Mouse (Mus musculus): ENCODE data around the gene Xaf1. TPM values are rescaled to one million over a fixed set of nuclear protein-coding genes. Genes with fewer than 3 reads are reported as not detected.

Gene Xaf1
- not detected in 2 replicates for polyA plus RNA-seq (2012; ENCODE audit: insufficient read depth, insufficient read length, low replicate concordance, missing spikeins)

GRCm38 (mm10) chr11:72301334-72301733, at the start of gene Xaf1:
TSS of gene Xaf1 (plus strand) at chr11:72301629.
- peaks cover 7% of the 10 kb centered on the region; the same call in 1 of the 2 replicates for H3K4me1 ChIP-seq (ENCODE audit: control insufficient read depth, insufficient read depth, low read length)
- WGBS, result 11% methylated on average over 6 of the region's 6 CpGs
- TF ChIP-seq CTCF (IDR thresholded peaks at IDR 0.05; ENCODE audit: insufficient read depth, low read depth, low read length) (no peak), POLR2A (IDR thresholded peaks at IDR 0.05; ENCODE audit: insufficient read depth, low read depth, low read length) (no peak)
- peak within 1 kb of the TSS; percentile 27 for H3K27ac ChIP-seq (ENCODE audit: insufficient read depth, low read depth, low read length)
- peak within 1 kb of the TSS; percentile 12 for H3K4me3 ChIP-seq (ENCODE audit: insufficient read depth, low read depth, low read length)

- no peak overlapping the region for H3K27ac ChIP-seq (ENCODE audit: insufficient read depth, low read depth, low read length)
- 94% methylated on average over 4 of the region's 4 CpGs for WGBS
- H3K4me3 ChIP-seq (ENCODE audit: insufficient read depth, low read depth, low read length), result no peak overlapping the region
- TF ChIP-seq POLR2A (IDR thresholded peaks at IDR 0.05; ENCODE audit: insufficient read depth, low read depth, low read length), result no peak
- no peak for TF ChIP-seq CTCF (IDR thresholded peaks at IDR 0.05; ENCODE audit: insufficient read depth, low read depth, low read length)
- H3K4me1 ChIP-seq (ENCODE audit: control insufficient read depth, insufficient read depth, low read length), result no peaks in the 10 kb centered on the region
Measured at GRCm38 (mm10) chr11:72255629-72256028, 45.8 kb upstream of the Xaf1 start.

GRCm38 (mm10) chr11:72256441-72256840, 45.0 kb upstream of the Xaf1 start:
- no peak for TF ChIP-seq POLR2A (IDR thresholded peaks at IDR 0.05; ENCODE audit: insufficient read depth, low read depth, low read length)
- TF ChIP-seq CTCF (IDR thresholded peaks at IDR 0.05; ENCODE audit: insufficient read depth, low read depth, low read length), result no peak
- WGBS, result 92% methylated on average over 2 of the region's 2 CpGs
- Histone ChIP-seq H3K4me1 (ENCODE audit: control insufficient read depth, insufficient read depth, low read length) (no peaks in the 10 kb centered on the region), H3K4me3 (ENCODE audit: insufficient read depth, low read depth, low read length) (no peak overlapping the region), H3K27ac (ENCODE audit: insufficient read depth, low read depth, low read length) (no peak overlapping the region)

- WGBS, result 26% methylated on average over 11 of the region's 11 CpGs
- H3K4me3 ChIP-seq (ENCODE audit: insufficient read depth, low read depth, low read length), result peak overlapping the region; percentile 3; the same call in 1 of the 2 replicates
Measured at GRCm38 (mm10) chr11:72265483-72265882, 35.9 kb upstream of the Xaf1 start.

GRCm38 (mm10) chr11:72266207-72266959, 35.0 kb upstream of the Xaf1 start:
- H3K27ac ChIP-seq (ENCODE audit: insufficient read depth, low read depth, low read length), result no peak overlapping the region
- WGBS, result 3% methylated on average over 46 of the region's 46 CpGs
- peak overlapping the region; percentile 40 for H3K4me3 ChIP-seq (ENCODE audit: insufficient read depth, low read depth, low read length)
- peaks cover 20% of the 10 kb centered on the region for H3K4me1 ChIP-seq (ENCODE audit: control insufficient read depth, insufficient read depth, low read length)
- TF ChIP-seq CTCF (IDR thresholded peaks at IDR 0.05; ENCODE audit: insufficient read depth, low read depth, low read length) (no peak; the same call in none of the 2 replicates), POLR2A (IDR thresholded peaks at IDR 0.05; ENCODE audit: insufficient read depth, low read depth, low read length) (no peak)

More at GRCm38 (mm10) chr11:72265483-72265882, 35.9 kb upstream of the Xaf1 start:
- Histone ChIP-seq H3K27ac (ENCODE audit: insufficient read depth, low read depth, low read length) (no peak overlapping the region), H3K4me1 (ENCODE audit: control insufficient read depth, insufficient read depth, low read length) (peaks cover 20% of the 10 kb centered on the region)
- TF ChIP-seq CTCF (IDR thresholded peaks at IDR 0.05; ENCODE audit: insufficient read depth, low read depth, low read length) (no peak), POLR2A (IDR thresholded peaks at IDR 0.05; ENCODE audit: insufficient read depth, low read depth, low read length) (no peak)

- Histone ChIP-seq H3K27ac (ENCODE audit: insufficient read depth, low read depth, low read length) (no peak within 1 kb of the TSS), H3K4me3 (ENCODE audit: insufficient read depth, low read depth, low read length) (peak within 1 kb of the TSS; percentile 40), H3K4me1 (ENCODE audit: control insufficient read depth, insufficient read depth, low read length) (peaks cover 20% of the 10 kb centered on the region)
- TF ChIP-seq CTCF (IDR thresholded peaks at IDR 0.05; ENCODE audit: insufficient read depth, low read depth, low read length) (no peak), POLR2A (IDR thresholded peaks at IDR 0.05; ENCODE audit: insufficient read depth, low read depth, low read length) (no peak)
- 9% methylated on average over 36 of the region's 36 CpGs for WGBS
Measured at GRCm38 (mm10) chr11:72266960-72267560, 34.4 kb upstream of the Xaf1 start, which contains the start of gene Slc13a5. TSS of gene Slc13a5 (minus strand) at chr11:72267222.

GRCm38 (mm10) chr11:72271761-72272160, 29.7 kb upstream of the Xaf1 start:
- Histone ChIP-seq H3K4me1 (ENCODE audit: control insufficient read depth, insufficient read depth, low read length) (peaks cover 4% of the 10 kb centered on the region), H3K4me3 (ENCODE audit: insufficient read depth, low read depth, low read length) (no peak overlapping the region), H3K27ac (ENCODE audit: insufficient read depth, low read depth, low read length) (no peak overlapping the region)
- WGBS, result 58% methylated on average over 1 of the region's 1 CpGs
- TF ChIP-seq CTCF (IDR thresholded peaks at IDR 0.05; ENCODE audit: insufficient read depth, low read depth, low read length), result no peak
- TF ChIP-seq POLR2A (IDR thresholded peaks at IDR 0.05; ENCODE audit: insufficient read depth, low read depth, low read length), result no peak

- TF ChIP-seq CTCF (IDR thresholded peaks at IDR 0.05; ENCODE audit: insufficient read depth, low read depth, low read length) (no peak), POLR2A (IDR thresholded peaks at IDR 0.05; ENCODE audit: insufficient read depth, low read depth, low read length) (no peak)
- Histone ChIP-seq H3K4me3 (ENCODE audit: insufficient read depth, low read depth, low read length) (no peak overlapping the region), H3K27ac (ENCODE audit: insufficient read depth, low read depth, low read length) (no peak overlapping the region), H3K4me1 (ENCODE audit: control insufficient read depth, insufficient read depth, low read length) (no peaks in the 10 kb centered on the region)
- WGBS, result 64% methylated on average over 3 of the region's 3 CpGs
Measured at GRCm38 (mm10) chr11:72273341-72273740, 28.1 kb upstream of the Xaf1 start.

All from olfactory bulb, adult 2 months (tissue).